Mouse (Mus musculus): ENCODE measurements around the gene Efnb3. TPM values are rescaled to one million over a fixed set of nuclear protein-coding genes. Genes with fewer than 3 reads are reported as not detected.

The Efnb3 gene
- polyA plus RNA-seq, 1 experiment from 2014 or later = 40.7 TPM

DNA sequence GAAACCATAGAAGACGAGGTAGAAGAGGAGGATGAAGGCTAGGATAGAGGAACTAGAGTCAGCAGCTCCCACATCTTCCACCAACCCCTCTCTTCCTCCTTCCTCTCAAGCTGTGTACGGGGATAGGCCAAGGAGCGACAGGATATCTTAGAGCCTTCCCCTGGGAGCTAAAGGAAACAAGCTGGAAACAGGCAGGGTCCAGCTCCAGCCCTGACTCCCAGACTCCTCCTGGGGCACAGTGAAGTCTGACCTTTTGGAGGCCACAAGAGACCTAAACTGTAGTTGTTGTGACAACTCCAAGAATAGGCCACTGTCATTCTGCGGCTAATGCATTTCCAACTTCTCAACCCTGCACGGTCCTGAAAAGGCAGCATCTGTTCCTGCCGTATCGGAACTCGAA, 43.5 kb upstream of the Efnb3 start:
- no peaks in the 10 kb centered on the region for H3K27me3 ChIP-seq (ENCODE audit: control insufficient read depth, insufficient read depth, low read length)
- H3K36me3 ChIP-seq (ENCODE audit: control insufficient read depth, insufficient read depth, low read length) = peaks cover 17% of the 10 kb centered on the region
- ATAC-seq (ENCODE audit: low FRiP score, low TSS enrichment) (no peak), DNase-seq (no peak)
- H3K4me3 ChIP-seq (replicated peaks; ENCODE audit: low read depth, low read length) = 0 out of 2 replicates have a peak overlapping the region, but pooled peaks have one; percentile 3
- H3K9ac ChIP-seq (replicated peaks; ENCODE audit: low read length) = no peak overlapping the region
- WGBS = 87% methylated on average over 8 of the region's 8 CpGs
- peak overlapping the region; percentile 98 for H3K4me2 ChIP-seq (ENCODE audit: low read length)
- no peak overlapping the region for H3K27ac ChIP-seq (replicated peaks; ENCODE audit: low read depth, low read length)
- no peaks in the 10 kb centered on the region for H3K9me3 ChIP-seq (ENCODE audit: control insufficient read depth, low read length)
- peaks cover 30% of the 10 kb centered on the region for H3K4me1 ChIP-seq (ENCODE audit: control insufficient read depth, insufficient read depth, low read length)

DNA sequence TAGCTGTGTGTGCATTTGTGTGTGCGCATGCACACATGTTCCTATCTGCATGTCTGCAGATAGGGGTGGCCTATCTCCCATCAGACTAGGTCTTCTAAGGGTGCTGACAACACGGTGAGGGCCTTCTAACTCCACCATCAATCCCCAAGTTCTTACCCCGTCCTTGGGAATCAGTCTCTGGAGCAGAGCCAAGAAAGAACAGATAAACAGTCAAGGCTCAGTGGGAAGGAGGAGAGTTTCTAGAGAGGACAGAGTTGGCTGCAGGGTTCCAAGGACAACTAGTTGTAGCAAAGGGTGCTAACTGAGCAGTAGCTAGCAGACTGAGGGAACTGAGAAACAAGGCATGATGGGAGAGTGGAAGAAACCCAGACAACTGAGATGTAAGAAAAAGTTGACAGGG, 41.8 kb upstream of the Efnb3 start:
- no peak for ATAC-seq (ENCODE audit: low FRiP score, low TSS enrichment)
- 88% methylated on average over 3 of the region's 3 CpGs for WGBS

GRCm38 (mm10) chr11:69600098-69600497, 40.1 kb upstream of the Efnb3 start:
- Histone ChIP-seq H3K4me1 (ENCODE audit: control insufficient read depth, insufficient read depth, low read length) (peaks cover 25% of the 10 kb centered on the region), H3K9ac (replicated peaks; ENCODE audit: low read length) (no peak overlapping the region), H3K27ac (replicated peaks; ENCODE audit: low read depth, low read length) (0 out of 2 replicates have a peak overlapping the region, but pooled peaks have one; percentile 22), H3K4me3 (replicated peaks; ENCODE audit: low read depth, low read length) (no peak overlapping the region), H3K36me3 (ENCODE audit: control insufficient read depth, insufficient read depth, low read length) (peaks cover 17% of the 10 kb centered on the region), H3K4me2 (ENCODE audit: low read length) (no peak overlapping the region), H3K9me3 (ENCODE audit: control insufficient read depth, low read length) (no peaks in the 10 kb centered on the region), H3K27me3 (ENCODE audit: control insufficient read depth, insufficient read depth, low read length) (no peaks in the 10 kb centered on the region)
- ATAC-seq (ENCODE audit: low FRiP score, low TSS enrichment) (no peak), DNase-seq (peak; percentile 69)
- 9% methylated on average over 6 of the region's 6 CpGs for WGBS

More for the DNA sequence above, 41.8 kb upstream of the Efnb3 start:
- no peak for DNase-seq
- Histone ChIP-seq H3K27ac (replicated peaks; ENCODE audit: low read depth, low read length) (no peak overlapping the region), H3K4me3 (replicated peaks; ENCODE audit: low read depth, low read length) (no peak overlapping the region), H3K9me3 (ENCODE audit: control insufficient read depth, low read length) (no peaks in the 10 kb centered on the region), H3K4me1 (ENCODE audit: control insufficient read depth, insufficient read depth, low read length) (peaks cover 30% of the 10 kb centered on the region), H3K27me3 (ENCODE audit: control insufficient read depth, insufficient read depth, low read length) (no peaks in the 10 kb centered on the region), H3K4me2 (ENCODE audit: low read length) (no peak overlapping the region), H3K9ac (replicated peaks; ENCODE audit: low read length) (no peak overlapping the region), H3K36me3 (ENCODE audit: control insufficient read depth, insufficient read depth, low read length) (peaks cover 17% of the 10 kb centered on the region)

- no peaks in the 10 kb centered on the region for H3K9me3 ChIP-seq (ENCODE audit: control insufficient read depth, low read length)
- peaks cover 20% of the 10 kb centered on the region for H3K4me1 ChIP-seq (ENCODE audit: control insufficient read depth, insufficient read depth, low read length)
- H3K9ac ChIP-seq (replicated peaks; ENCODE audit: low read length) = no peak overlapping the region; the same call in 1 of the 2 replicates
- ATAC-seq (ENCODE audit: low FRiP score, low TSS enrichment) (no peak), DNase-seq (no peak)
- no peak overlapping the region for H3K4me3 ChIP-seq (replicated peaks; ENCODE audit: low read depth, low read length)
- peaks cover 20% of the 10 kb centered on the region for H3K36me3 ChIP-seq (ENCODE audit: control insufficient read depth, insufficient read depth, low read length)
- WGBS = 9% methylated on average over 9 of the region's 9 CpGs
- H3K27me3 ChIP-seq (ENCODE audit: control insufficient read depth, insufficient read depth, low read length) = no peaks in the 10 kb centered on the region
- H3K27ac ChIP-seq (replicated peaks; ENCODE audit: low read depth, low read length) = 0 out of 2 replicates have a peak overlapping the region, but pooled peaks have one; percentile 37
- no peak overlapping the region for H3K4me2 ChIP-seq (ENCODE audit: low read length)
These were observed 39.4 kb upstream of the Efnb3 start for GRCm38 (mm10) chr11:69599436-69599835.

GRCm38 (mm10) chr11:69594853-69595252, 34.8 kb upstream of the Efnb3 start:
- Histone ChIP-seq H3K27ac (replicated peaks; ENCODE audit: low read depth, low read length) (no peak overlapping the region), H3K4me3 (replicated peaks; ENCODE audit: low read depth, low read length) (no peak overlapping the region), H3K36me3 (ENCODE audit: control insufficient read depth, insufficient read depth, low read length) (peaks cover 24% of the 10 kb centered on the region), H3K27me3 (ENCODE audit: control insufficient read depth, insufficient read depth, low read length) (no peaks in the 10 kb centered on the region), H3K9ac (replicated peaks; ENCODE audit: low read length) (no peak overlapping the region), H3K9me3 (ENCODE audit: control insufficient read depth, low read length) (no peaks in the 10 kb centered on the region), H3K4me2 (ENCODE audit: low read length) (no peak overlapping the region), H3K4me1 (ENCODE audit: control insufficient read depth, insufficient read depth, low read length) (no peaks in the 10 kb centered on the region)
- DNase-seq (no peak), ATAC-seq (ENCODE audit: low FRiP score, low TSS enrichment) (no peak)
- WGBS = 98% methylated on average over 6 of the region's 6 CpGs

- Histone ChIP-seq H3K36me3 (ENCODE audit: control insufficient read depth, insufficient read depth, low read length) (peaks cover 42% of the 10 kb centered on the region), H3K9ac (replicated peaks; ENCODE audit: low read length) (no peak overlapping the region), H3K4me2 (ENCODE audit: low read length) (no peak overlapping the region), H3K4me1 (ENCODE audit: control insufficient read depth, insufficient read depth, low read length) (no peaks in the 10 kb centered on the region), H3K9me3 (ENCODE audit: control insufficient read depth, low read length) (no peaks in the 10 kb centered on the region), H3K4me3 (replicated peaks; ENCODE audit: low read depth, low read length) (no peak overlapping the region), H3K27me3 (ENCODE audit: control insufficient read depth, insufficient read depth, low read length) (no peaks in the 10 kb centered on the region), H3K27ac (replicated peaks; ENCODE audit: low read depth, low read length) (no peak overlapping the region)
- DNase-seq = no peak
- no peak for ATAC-seq (ENCODE audit: low FRiP score, low TSS enrichment)
- 93% methylated on average over 4 of the region's 4 CpGs for WGBS
These were observed 32.8 kb upstream of the Efnb3 start for GRCm38 (mm10) chr11:69592799-69593198.

GRCm38 (mm10) chr11:69591899-69592637, 32.1 kb upstream of the Efnb3 start:
- ATAC-seq (ENCODE audit: low FRiP score, low TSS enrichment) = no peak
- peak; percentile 61 for DNase-seq
- no peaks in the 10 kb centered on the region for H3K4me1 ChIP-seq (ENCODE audit: control insufficient read depth, insufficient read depth, low read length)

GRCm38 (mm10) chr11:69591424-69591823, 31.4 kb upstream of the Efnb3 start:
- H3K36me3 ChIP-seq (ENCODE audit: control insufficient read depth, insufficient read depth, low read length) = peaks cover 51% of the 10 kb centered on the region
- H3K4me1 ChIP-seq (ENCODE audit: control insufficient read depth, insufficient read depth, low read length) = no peaks in the 10 kb centered on the region
- ATAC-seq (ENCODE audit: low FRiP score, low TSS enrichment) (no peak), DNase-seq (no peak)
- 88% methylated on average over 3 of the region's 3 CpGs for WGBS
- no peak overlapping the region for H3K4me2 ChIP-seq (ENCODE audit: low read length)
- no peak overlapping the region for H3K27ac ChIP-seq (replicated peaks; ENCODE audit: low read depth, low read length)
- no peaks in the 10 kb centered on the region for H3K9me3 ChIP-seq (ENCODE audit: control insufficient read depth, low read length)
- H3K4me3 ChIP-seq (replicated peaks; ENCODE audit: low read depth, low read length) = no peak overlapping the region
- no peak overlapping the region for H3K9ac ChIP-seq (replicated peaks; ENCODE audit: low read length)
- no peaks in the 10 kb centered on the region for H3K27me3 ChIP-seq (ENCODE audit: control insufficient read depth, insufficient read depth, low read length)

More at GRCm38 (mm10) chr11:69591899-69592637, 32.1 kb upstream of the Efnb3 start:
- peaks cover 49% of the 10 kb centered on the region for H3K36me3 ChIP-seq (ENCODE audit: control insufficient read depth, insufficient read depth, low read length)
- H3K9me3 ChIP-seq (ENCODE audit: control insufficient read depth, low read length) = no peaks in the 10 kb centered on the region
- H3K4me3 ChIP-seq (replicated peaks; ENCODE audit: low read depth, low read length) = no peak overlapping the region
- H3K27me3 ChIP-seq (ENCODE audit: control insufficient read depth, insufficient read depth, low read length) = no peaks in the 10 kb centered on the region
- H3K9ac ChIP-seq (replicated peaks; ENCODE audit: low read length) = no peak overlapping the region
- WGBS = 62% methylated on average over 7 of the region's 7 CpGs
- H3K27ac ChIP-seq (replicated peaks; ENCODE audit: low read depth, low read length) = 0 out of 2 replicates have a peak overlapping the region, but pooled peaks have one; percentile 26
- H3K4me2 ChIP-seq (ENCODE audit: low read length) = no peak overlapping the region

DNA sequence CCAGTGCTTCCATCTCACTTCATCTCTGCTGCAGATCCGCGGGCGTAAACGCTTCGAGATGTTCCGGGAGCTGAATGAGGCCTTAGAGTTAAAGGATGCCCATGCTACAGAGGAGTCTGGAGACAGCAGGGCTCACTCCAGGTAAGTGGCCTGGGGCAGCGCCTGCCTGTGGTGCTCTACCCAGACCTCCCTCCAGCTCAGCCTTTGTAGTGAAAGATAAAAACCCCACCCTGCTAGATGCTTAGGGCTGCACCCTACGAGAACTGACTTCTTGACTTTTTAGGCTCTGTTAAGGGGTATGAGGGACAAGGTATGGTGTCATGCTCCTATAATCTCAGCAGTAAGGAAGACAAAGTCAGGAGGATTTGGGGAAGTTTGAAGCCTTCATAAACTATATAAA, 30.6 kb upstream of the Efnb3 start:
- H3K4me1 ChIP-seq (ENCODE audit: control insufficient read depth, insufficient read depth, low read length) = no peaks in the 10 kb centered on the region
- H3K9me3 ChIP-seq (ENCODE audit: control insufficient read depth, low read length) = no peaks in the 10 kb centered on the region
- no peak overlapping the region for H3K4me2 ChIP-seq (ENCODE audit: low read length)
- H3K27me3 ChIP-seq (ENCODE audit: control insufficient read depth, insufficient read depth, low read length) = no peaks in the 10 kb centered on the region
- WGBS = 95% methylated on average over 8 of the region's 8 CpGs
- DNase-seq = no peak
- ATAC-seq (ENCODE audit: low FRiP score, low TSS enrichment) = no peak
- no peak overlapping the region for H3K27ac ChIP-seq (replicated peaks; ENCODE audit: low read depth, low read length)
- no peak overlapping the region for H3K9ac ChIP-seq (replicated peaks; ENCODE audit: low read length)
- peaks cover 51% of the 10 kb centered on the region for H3K36me3 ChIP-seq (ENCODE audit: control insufficient read depth, insufficient read depth, low read length)
- no peak overlapping the region for H3K4me3 ChIP-seq (replicated peaks; ENCODE audit: low read depth, low read length)

Data from midbrain, embryonic 14.5 days (tissue).